Mouse (Mus musculus) CD8-positive naive resting alpha-beta T cell, adult 2 months (primary cell): ENCODE data around the gene C9orf72.

Source experiments
- DNase-seq, 2 experiments: peaks; one replicate each; pipeline ENCODE4 v3.0.0; 2022; ENCODE audit warnings: low read depth in 2 of 2, low spot score in 2 of 2

Gene C9orf72

DNA sequence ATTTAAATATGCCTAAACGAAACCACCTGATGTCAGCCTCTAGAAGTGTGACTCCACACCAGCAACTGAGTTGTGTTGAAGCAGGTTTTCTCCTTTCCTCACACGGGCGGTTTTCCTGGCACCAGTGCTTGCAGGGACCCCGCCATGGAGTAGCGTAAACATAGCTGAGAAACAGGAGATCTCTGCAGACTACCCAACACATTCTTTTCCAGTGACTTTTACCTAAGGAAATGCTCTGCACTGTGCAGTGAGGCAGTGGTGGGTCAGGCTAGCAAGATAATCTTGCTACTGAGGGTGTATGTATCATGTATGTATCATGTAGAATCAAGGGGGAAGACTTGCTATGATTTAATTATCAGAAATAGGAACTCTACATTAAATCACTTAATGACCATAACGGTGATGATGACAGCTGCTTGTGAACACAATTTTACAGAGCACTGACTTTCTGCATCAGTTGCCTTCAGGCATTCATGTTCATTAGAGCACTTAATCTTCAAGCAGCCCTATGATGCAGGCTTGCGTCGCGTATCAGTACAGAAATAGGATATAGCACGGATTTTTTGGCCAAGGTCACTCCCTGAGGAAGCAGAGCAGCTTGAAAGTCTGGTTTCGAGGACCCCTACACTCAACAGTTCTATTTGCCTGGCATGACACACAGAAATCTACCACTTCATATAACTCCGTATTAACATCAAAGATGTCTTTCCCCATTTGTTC is 47.9 kb downstream of the C9orf72 start:
- DNase-seq: no peak

DNA sequence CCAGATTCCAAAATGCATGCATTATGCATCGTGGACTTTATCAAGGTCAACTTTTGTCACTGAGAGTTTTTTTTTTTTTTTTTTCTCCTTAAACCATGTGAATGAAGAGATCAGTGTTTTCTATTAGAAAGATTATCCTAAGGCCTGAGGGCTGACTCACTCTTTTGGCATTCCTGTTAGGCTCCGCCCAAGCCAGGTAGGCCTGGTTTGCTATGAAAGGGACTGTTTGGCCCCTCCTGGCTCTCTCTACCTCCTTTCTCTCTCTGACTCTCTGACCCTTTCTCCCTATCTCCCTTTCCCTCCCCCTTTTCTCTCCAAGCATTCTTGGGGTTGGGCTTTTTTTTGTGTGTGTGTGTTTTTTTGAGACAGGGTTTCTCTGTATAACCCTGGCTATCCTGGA is 50.4 kb downstream of the C9orf72 start:
- DNase-seq: no peak

DNA sequence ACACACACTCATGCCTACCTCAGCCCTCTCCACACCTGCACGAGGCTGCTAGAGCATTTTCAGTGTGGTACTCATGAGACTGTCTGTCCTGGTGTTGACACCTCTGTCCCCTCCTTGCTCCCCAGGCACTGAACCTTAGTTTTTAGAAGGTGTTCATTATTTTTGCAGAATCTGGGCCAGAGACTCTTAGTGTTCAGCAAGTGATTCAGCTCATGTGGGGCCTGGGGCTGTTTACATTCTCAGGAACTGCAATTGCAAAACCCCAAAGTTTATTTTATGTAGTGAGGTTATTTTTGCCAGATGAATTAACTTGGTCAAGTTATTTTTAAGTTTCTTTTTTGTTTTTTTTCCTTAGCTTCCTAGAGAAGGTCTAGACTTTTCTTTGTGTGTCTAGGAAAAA is 52.4 kb downstream of the C9orf72 start:
- no peak for DNase-seq

DNA sequence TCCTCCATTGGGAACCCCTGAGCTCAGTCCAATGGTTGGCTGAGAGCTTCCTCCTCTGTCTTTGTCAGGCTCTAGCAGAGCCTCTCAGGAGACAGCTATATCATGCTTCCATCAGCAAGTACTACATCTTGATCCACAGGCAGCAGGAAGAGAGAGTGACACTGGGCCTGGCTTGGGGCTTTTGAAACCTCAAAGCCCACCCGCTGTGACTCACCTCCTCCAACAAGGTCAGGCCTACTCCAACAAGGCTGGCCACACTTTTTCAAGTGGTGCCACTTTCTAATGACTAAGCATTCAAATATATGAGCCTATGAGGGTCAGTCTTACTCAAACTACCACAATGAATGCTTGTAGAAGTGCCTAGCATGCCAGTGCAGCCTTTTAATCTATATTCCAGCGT is 53.5 kb downstream of the C9orf72 start:
- DNase-seq: no peak

DNA sequence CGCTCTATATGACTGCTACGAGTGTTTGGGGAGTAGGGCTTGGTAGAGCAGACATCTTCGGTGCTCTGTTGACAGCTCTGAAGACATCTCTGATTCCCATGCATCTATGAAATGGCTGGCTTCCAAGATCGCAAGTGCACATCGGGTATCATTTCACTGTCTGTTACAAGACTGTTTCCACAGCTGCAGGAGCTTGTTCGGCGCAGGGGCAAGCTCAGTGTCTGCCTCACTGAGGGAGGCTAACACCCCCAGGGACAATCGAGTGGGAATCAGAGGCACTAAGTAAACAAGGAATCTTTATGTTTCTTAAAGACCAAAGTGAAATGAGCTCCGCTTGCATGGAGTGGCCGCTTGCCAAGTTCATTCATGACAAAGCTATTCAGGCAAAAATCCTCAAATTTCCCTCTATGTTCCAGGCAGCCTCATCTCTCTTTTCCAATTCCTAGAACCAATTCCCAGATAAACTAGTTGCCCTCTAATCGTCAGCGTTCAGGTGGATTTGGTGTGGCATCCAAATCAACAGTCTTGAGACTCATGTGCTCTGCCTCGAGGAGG is 56.3 kb downstream of the C9orf72 start:
- DNase-seq: no peak

DNA sequence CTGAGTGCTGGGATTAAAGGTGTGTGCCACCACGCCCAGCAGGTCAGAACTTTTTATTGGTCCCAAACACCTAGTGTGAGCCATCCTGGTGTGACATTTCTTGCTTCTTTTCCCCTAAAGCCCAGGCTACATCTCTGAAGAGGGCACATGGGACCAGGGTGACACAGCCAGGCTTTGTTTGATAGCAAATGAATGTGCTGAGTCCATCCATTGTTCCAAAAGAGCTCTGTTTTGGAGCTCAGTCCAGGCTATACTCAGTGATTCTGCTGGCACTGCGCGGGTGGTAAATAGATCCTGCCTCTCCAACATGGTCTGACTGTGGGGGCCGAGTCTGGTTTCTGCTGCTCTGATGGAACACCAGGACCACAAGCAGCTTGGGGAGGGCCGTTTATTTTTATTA is 58.1 kb downstream of the C9orf72 start:
- no peak for DNase-seq

DNA sequence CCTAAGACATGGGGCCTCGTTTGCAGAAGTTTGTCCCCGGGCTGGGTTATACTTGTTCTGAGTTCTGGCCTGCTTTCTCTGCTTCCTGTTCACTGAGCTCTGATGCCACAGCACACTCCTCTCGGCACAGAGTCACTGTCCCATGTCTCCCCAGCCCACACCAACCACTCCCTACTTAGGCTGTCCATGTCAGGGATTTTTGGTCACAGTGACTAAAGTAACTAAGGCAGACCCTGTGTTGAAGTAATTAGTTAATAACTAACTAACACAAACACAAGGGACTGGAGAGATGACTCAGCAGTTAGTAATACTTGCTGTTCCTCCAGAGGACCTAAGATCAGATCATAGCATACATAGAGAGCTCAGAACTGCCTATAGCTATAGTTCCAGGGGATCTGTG is 60.0 kb downstream of the C9orf72 start:
- DNase-seq: no peak

DNA sequence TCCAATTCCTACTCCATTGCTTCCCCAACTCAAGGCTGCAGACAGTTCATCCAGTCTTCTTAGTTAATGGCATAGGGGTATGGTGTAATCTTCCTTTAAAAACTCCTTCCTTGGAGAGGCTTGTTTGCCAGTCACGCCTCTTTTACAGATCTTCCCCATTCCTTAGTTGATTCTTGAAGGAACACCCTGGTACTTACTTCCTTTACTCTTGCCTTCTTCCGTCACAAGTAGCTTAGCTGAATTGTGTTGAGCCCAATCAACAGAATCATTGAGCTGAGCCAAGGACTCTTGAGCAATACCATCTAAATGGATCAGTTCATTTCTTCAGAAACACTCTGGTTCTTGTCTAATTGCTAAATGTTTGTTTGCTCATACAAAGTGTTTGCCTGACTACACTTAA is 60.7 kb downstream of the C9orf72 start:
- DNase-seq: no peak

DNA sequence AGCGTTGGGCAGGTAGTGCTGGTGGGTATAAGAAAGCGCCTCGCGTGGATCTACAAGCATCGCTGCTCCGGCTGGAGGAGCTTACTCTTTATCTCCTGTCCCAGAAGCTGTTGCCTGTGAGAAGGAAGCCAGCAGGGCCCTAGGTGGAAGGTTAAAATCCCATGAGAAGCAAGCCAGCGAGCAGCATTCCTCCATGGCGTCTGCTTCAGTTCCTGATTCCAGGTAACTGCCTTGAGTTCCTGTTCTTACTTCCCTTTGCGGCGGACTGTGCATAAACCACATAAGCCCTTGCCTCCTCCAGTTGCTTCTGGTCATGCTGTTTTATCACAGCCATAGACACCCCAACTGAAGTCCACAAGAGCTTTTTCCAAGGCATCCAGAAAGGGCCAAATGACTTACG is 68.2 kb downstream of the C9orf72 start:
- no peak for DNase-seq

DNA sequence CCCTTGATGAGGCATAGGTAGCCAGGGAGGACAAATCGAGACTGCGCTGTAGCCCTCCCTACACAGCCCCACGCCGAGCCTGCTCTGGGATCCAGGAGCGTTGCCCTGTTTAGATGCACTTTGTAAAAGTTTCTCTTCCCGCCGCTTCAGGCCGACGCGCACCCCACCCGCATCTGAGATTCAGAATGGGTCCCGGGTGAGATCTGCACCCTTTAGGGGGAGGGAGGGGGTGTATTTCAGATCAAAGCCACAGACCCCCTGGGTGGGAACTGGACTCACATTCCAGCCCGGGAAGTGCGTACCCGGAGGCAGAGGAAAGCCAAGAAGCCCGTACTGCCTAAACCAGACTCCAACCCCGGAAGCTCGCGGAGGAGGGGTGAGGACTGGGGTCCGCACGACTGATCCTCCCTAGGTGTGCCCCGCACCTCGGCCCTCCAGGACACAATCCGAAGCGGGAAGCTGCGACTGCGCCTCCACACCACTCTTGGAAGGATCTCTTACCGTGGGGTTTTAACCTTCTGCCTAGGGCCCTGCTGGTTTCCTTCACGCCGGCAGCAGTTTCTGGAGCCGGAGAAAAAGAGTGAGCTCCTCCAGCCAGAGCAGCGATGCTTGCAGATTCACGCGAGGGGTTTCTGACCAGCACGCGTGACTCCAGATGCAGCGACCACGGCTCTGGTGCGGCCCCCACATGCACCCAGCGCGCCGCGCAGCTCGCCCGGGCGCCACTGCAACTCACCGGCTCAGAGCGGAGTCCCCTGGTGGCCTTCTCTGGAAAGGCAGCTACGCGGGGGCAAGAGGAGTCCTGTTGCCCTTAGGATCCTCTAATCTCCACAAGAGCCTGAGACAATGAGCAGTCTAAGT is 69.0 kb downstream of the C9orf72 start, which contains the start of gene Mob3b:
Mob3b (minus strand) TSS at position 734 of the 861 bp plus-strand sequence.
- DNase-seq: peak; percentile 81 to 88

DNA sequence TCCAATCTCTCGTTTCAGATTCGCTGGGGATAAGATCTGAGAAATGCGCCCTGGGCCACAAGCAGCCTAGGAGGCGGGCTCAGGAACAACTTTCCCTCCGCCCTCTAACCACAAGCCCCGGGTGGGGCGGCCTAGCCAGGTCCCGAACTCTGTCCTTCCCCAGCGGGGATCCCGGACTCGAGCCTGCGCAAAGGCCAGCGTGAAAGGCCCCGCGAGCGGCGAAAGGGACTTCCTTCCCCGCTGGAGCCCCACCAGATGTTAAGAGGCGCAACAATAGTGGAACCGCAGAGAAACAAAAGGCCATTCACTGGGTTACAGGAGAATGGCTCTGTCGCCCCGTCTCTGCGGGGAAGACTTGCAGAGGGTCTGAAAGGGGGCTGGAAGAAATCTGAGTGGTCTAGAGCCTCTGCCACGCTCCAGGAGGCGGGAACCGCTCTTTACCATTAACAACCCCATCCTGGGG is 69.8 kb downstream of the C9orf72 start:
- DNase-seq: peak; percentile 42 to 48

DNA sequence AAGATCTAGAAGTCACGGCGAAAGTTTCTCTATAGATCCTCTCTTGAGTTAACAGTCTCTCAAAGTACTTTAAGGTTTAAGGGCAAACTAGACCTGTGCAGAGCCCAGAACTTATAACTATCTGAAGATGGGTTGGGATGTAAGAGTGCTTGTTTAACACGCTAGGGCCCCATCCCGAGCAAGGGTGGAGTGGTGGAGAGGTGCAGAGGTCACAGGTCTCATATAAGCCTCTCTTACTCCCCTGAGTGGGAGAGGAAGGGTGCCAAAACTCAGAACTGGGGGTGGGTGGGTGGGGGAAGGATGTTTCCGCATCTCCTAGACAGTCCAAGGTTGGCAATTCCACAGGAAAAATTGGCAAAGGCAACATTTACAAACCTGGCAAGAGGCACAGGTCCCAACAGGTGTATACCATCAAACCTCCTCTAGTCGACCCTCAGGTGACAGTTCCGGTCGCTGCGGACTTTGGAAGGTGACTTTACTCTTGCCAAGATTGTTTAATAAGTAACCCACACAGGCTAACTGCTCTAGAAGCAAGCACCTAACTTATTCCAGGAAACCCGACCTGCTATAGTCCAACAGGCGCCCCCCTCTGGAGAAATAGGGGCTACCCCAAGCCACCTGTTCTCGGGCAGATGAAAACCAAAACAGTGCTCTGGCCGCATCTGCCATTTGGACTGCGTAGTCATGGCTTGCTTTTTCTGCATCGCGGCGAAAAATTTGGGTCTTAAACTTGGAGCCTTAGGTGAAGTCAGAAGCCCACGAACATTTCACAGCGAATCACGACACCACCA is 70.6 kb downstream of the C9orf72 start:
- DNase-seq: peak; percentile 39 to 62

DNA sequence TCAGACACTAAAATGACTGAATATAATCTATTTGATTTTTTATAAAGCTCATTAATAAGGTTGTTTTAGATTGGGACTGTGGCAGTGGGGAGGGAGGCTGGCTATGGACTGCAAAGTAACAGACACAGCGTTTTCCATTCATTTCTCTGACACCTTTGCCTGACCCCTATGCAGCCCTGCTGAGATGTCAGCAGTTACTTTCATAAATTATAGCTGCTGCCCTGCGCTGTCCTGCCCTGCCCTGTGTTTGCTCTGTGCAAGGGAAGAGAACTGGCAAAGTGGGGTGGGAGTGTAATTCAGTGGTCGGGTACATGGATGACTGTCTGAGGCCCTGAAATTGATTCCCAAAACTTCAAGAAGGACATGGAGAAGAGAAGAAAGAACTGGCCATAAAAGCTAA is 71.9 kb downstream of the C9orf72 start:
- DNase-seq: no peak

DNA sequence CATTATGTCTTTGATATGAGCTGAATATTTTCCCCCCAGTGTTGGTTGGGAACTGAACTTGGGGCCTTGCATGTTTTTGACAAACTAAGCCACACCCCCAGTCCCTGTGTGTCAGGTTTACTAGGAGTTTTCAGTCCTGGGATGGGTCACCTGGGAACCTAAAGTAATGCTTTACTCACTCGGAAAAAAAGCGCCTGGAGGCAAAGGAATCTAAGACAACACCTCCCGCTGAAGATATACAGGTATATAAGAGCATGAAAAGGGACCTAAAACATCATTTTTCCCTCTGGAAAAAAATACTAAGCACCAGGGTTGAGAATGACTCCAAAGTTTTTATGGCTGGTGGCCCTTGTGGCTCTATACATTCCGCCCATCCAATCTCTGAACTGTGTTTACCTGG is 74.2 kb downstream of the C9orf72 start, which contains the start of gene Ifnk:
Ifnk (plus strand) TSS at position 301 of the 400 bp plus-strand sequence.
- no peak for DNase-seq

DNA sequence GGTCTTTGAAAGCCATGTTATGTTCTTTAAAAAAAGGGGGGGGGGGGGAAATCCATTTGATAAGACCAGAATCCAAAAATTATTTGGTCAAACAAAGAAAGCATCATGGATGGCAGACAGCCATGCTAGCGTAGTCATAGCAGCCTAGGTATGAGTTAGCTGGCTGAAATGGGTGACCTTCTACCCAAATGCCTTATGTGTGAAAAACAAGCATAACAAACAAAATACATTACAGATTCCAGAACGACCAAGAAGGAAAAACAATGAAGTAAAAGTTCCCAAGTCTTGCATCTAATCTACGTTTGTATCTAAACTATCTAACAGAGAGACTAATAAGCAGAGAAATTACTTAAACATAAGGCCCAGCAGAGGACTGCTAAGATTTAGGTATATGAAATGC is 75.3 kb downstream of the C9orf72 start:
- DNase-seq: no peak

DNA sequence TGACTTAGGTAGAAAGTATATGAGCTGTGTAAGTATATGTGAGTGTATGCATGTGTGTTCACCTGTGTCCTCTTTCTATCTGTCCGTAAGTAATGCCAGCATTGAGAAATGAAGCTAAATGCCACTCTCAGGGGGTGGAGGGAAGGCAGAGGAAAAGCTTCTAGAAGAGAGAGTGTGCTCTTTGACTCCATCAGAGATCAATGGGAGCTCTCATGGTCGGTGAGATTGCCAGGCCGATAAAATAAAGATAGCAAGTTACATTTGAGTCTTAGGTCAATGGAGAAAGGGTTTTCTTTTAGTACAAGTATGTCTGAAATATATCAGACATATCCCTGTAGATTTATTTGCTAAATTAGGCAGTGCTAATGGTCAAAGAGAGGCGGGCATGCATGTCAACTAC is 77.6 kb downstream of the C9orf72 start:
- no peak for DNase-seq

DNA sequence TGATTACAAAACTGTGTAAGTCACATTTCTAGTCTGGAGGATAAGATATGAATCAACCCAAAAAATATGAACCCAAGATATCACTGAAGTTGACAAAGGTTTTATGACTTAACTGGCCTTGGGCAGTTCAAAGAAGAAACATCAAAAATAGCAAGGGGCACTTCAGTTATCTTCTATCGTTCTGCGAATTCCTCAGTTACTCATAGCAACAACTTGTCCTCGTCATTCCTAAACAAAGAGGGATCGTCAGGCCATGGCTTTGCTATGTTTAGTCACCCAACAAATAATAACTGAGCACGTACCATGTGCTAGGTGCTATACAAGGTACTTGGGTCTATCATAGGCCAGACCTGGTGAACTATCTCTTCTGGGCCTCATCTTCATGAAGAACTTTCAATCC is 79.4 kb downstream of the C9orf72 start:
- no peak for DNase-seq

DNA sequence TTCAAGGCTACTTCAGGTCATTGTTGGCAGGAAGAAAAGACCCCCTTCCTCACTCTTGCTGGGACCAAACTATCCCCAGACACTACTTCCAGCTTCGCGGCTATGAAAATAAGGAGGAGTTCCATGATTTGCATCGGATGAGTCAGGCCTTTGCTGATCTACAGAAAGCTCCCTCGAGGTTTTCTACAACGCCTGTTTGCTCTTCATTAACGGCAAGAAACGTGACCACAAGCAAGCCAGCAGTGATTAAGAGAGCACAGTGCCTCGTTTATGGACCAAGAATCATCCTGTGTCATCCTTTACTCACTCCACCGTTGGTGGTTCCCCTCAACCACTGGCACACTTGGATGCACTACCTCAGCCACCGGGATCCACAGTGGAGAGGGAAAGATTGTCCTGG is 80.2 kb downstream of the C9orf72 start:
- no peak for DNase-seq

DNA sequence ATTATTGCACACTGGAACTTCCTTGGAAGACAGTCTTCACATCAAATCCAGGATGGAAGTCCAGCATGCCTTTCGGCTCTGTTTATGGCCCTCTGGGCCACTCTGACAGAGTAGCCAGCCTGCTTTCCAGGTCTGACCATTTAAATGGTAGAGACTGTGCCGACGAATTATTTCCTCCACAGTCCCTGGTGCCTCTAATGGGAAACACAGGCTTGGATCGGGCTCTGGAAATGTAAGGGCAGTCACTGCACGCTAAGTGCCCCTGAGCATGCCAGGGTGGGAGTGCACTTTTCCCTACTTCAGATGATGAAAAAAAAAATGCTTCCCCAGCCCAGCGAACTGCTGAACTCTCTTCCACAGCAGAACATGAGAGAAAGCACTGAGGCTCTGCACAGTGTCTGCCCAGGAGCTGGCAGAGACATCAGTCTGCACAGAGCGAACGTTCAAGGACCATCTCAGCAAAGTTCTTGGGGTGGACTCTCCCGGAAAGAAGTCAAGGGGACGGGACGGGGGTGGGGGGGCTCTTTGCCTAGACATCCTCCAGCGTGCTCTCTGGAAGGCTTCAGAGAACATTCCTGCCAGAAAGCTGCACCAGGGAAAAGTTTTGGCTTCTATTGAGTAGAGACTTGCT is 82.4 kb downstream of the C9orf72 start:
- no peak for DNase-seq
